ENCODE assay signal across 26 mouse cellular contexts in genomic region chr11:116456234-116456633, GRCm38 (mm10). TPM values are rescaled to one million over a fixed set of nuclear protein-coding genes. Genes with fewer than 3 reads are reported as not detected.
DNase-seq lines count a peak whose midpoint lies in the region; ATAC-seq and TF ChIP-seq lines count a peak whose summit lies in the region.
"Had no signal": no experiment of that assay in that cellular context is flagged by ENCODE, and none has a peak within 500 bp of the region (broad histone marks: within the 10 kb centered on the region; RNA-seq: fewer than 3 reads in every experiment).

No protein-coding gene starts in this region.

- peak; percentile 27; the same call in 1 of the 2 replicates for ATAC-seq in kidney, embryonic 16.5 days (ENCODE audit: low FRiP score, low TSS enrichment)
- ATAC-seq in kidney, embryonic 15.5 days (replicated peaks; ENCODE audit: low FRiP score), result no peak
- ATAC-seq in erythroid progenitor cell, adult 5-6 weeks (replicated peaks; ENCODE audit: low FRiP score, poor library complexity, severe bottlenecking), result peak; percentile 72
- no peak for ATAC-seq in neural tube, embryonic 15.5 days (ENCODE audit: low FRiP score)
- ATAC-seq: forebrain, embryonic 14.5 days; forebrain, embryonic 16.5 days had no signal

- no peaks in the 10 kb centered on the region for H3K36me3 ChIP-seq in kidney, embryonic 16.5 days (ENCODE audit: insufficient read depth, low read length)
- no peaks in the 10 kb centered on the region for H3K36me3 ChIP-seq in kidney, embryonic 15.5 days
- no peaks in the 10 kb centered on the region for H3K36me3 ChIP-seq in small intestine, adult 2 months (ENCODE audit: control insufficient read depth, insufficient read depth, low read length)
- H3K36me3 ChIP-seq in neural tube, embryonic 15.5 days, result no peaks in the 10 kb centered on the region
- H3K36me3 ChIP-seq: embryonic facial prominence, embryonic 13.5 days; embryonic facial prominence, embryonic 15.5 days; forebrain, embryonic 10.5 days; forebrain, embryonic 12.5 days had no signal

- no peak overlapping the region for H3K4me3 ChIP-seq in kidney, embryonic 16.5 days (ENCODE audit: low read length)
- H3K4me3 ChIP-seq in kidney, embryonic 15.5 days (replicated peaks), result no peak overlapping the region
- no peak overlapping the region for H3K4me3 ChIP-seq in small intestine, adult 2 months (ENCODE audit: low read depth, low read length)
- H3K4me3 ChIP-seq in neural tube, embryonic 15.5 days (replicated peaks), result no peak overlapping the region
- H3K4me3 ChIP-seq: embryonic facial prominence, embryonic 13.5 days; embryonic facial prominence, embryonic 15.5 days; forebrain, embryonic 10.5 days; forebrain, embryonic 12.5 days had no signal

- H3K4me2 ChIP-seq in kidney, embryonic 16.5 days (replicated peaks; ENCODE audit: low read depth, low read length), result no peak overlapping the region
- no peak overlapping the region for H3K4me2 ChIP-seq in kidney, embryonic 15.5 days
- H3K4me2 ChIP-seq in neural tube, embryonic 15.5 days, result no peak overlapping the region
- H3K4me2 ChIP-seq: embryonic facial prominence, embryonic 13.5 days; embryonic facial prominence, embryonic 15.5 days; forebrain, embryonic 12.5 days had no signal

- no peaks in the 10 kb centered on the region for H3K4me1 ChIP-seq in kidney, embryonic 16.5 days (ENCODE audit: insufficient read depth, low read length)
- no peaks in the 10 kb centered on the region for H3K4me1 ChIP-seq in kidney, embryonic 15.5 days
- H3K4me1 ChIP-seq in small intestine, adult 2 months (ENCODE audit: control insufficient read depth, insufficient read depth, insufficient read length, low read length), result peaks cover 34% of the 10 kb centered on the region
- H3K4me1 ChIP-seq in neural tube, embryonic 15.5 days, result no peaks in the 10 kb centered on the region
- H3K4me1 ChIP-seq: embryonic facial prominence, embryonic 13.5 days; embryonic facial prominence, embryonic 15.5 days; forebrain, embryonic 12.5 days had no signal

- no peak overlapping the region for H3K9ac ChIP-seq in kidney, embryonic 16.5 days (replicated peaks; ENCODE audit: low read length)
- no peak overlapping the region for H3K9ac ChIP-seq in kidney, embryonic 15.5 days
- H3K9ac ChIP-seq in neural tube, embryonic 15.5 days (replicated peaks), result no peak overlapping the region
- H3K9ac ChIP-seq: embryonic facial prominence, embryonic 13.5 days; embryonic facial prominence, embryonic 15.5 days; forebrain, embryonic 12.5 days had no signal

- no peaks in the 10 kb centered on the region for H3K9me3 ChIP-seq in kidney, embryonic 16.5 days (ENCODE audit: low read length)
- H3K9me3 ChIP-seq in kidney, embryonic 15.5 days (replicated peaks), result no peaks in the 10 kb centered on the region
- no peaks in the 10 kb centered on the region for H3K9me3 ChIP-seq in neural tube, embryonic 15.5 days (replicated peaks)
- H3K9me3 ChIP-seq: embryonic facial prominence, embryonic 13.5 days; embryonic facial prominence, embryonic 15.5 days; forebrain, embryonic 10.5 days; forebrain, embryonic 12.5 days had no signal

- peak; percentile 59 for DNase-seq in 3134 (ENCODE audit: extremely low read depth, insufficient read length, low spot score)
- no peak for DNase-seq in spleen, adult 18-20 months
- DNase-seq: adrenal gland, adult 2 months; adrenal gland, postnatal 10 days; adrenal gland, postnatal 25 days; cerebellum, adult 11 months; cerebellum, adult 18-20 months; cerebellum, adult 8-10 months; cerebellum, adult 9-11 months; cerebellum, postnatal 14 days; cerebellum, postnatal 36 days; embryo, embryonic 11 days had no signal

- 86% methylated on average over 8 of the region's 8 CpGs for WGBS in kidney, embryonic 16.5 days
- WGBS in kidney, embryonic 15.5 days, result 77% methylated on average over 8 of the region's 8 CpGs
- WGBS in small intestine, adult 2 months, result 22% methylated on average over 8 of the region's 8 CpGs
- WGBS in neural tube, embryonic 15.5 days, result 92% methylated on average over 8 of the region's 8 CpGs

- H3K27me3 ChIP-seq in kidney, embryonic 16.5 days (ENCODE audit: insufficient read depth, low read length), result no peaks in the 10 kb centered on the region
- no peaks in the 10 kb centered on the region for H3K27me3 ChIP-seq in kidney, embryonic 15.5 days
- H3K27me3 ChIP-seq in small intestine, adult 2 months (ENCODE audit: control insufficient read depth, insufficient read depth, low read length), result no peaks in the 10 kb centered on the region
- H3K27me3 ChIP-seq in neural tube, embryonic 15.5 days (replicated peaks), result no peaks in the 10 kb centered on the region
- H3K27me3 ChIP-seq: embryonic facial prominence, embryonic 13.5 days; embryonic facial prominence, embryonic 15.5 days had no signal

- H3K27ac ChIP-seq in kidney, embryonic 16.5 days (ENCODE audit: low read length), result no peak overlapping the region
- no peak overlapping the region for H3K27ac ChIP-seq in kidney, embryonic 15.5 days
- peak overlapping the region; percentile 36; the same call in 1 of the 2 replicates for H3K27ac ChIP-seq in small intestine, adult 2 months (ENCODE audit: insufficient read depth, low read depth, low read length)
- no peak overlapping the region for H3K27ac ChIP-seq in neural tube, embryonic 15.5 days (replicated peaks)
- H3K27ac ChIP-seq: embryonic facial prominence, embryonic 13.5 days; embryonic facial prominence, embryonic 15.5 days; forebrain, embryonic 10.5 days; forebrain, embryonic 12.5 days had no signal

- TF ChIP-seq POLR2A in small intestine, adult 2 months (IDR thresholded peaks at IDR 0.05; ENCODE audit: low read depth, low read length), result no peak

- TF ChIP-seq CTCF in small intestine, adult 2 months (IDR thresholded peaks at IDR 0.05; ENCODE audit: extremely low read depth, insufficient read length, insufficient replicate concordance, low read depth, low read length), result no peak

RNA-seq across cellular contexts. Expression of gene Qrich2, which starts 9.8 kb away (rescaled TPM):
- 0.15 and 0.32 TPM in 2 replicates for polyA plus RNA-seq in kidney, embryonic 16.5 days (2015; fragmentation: Nextera tagmentation; extraction: Ambion mirVana)
- 0.14 and 0.30 TPM in 2 replicates for polyA plus RNA-seq in kidney, embryonic 15.5 days (2015; fragmentation: Nextera tagmentation; extraction: Ambion mirVana)
- not detected in 2 replicates for total RNA-seq in erythroid progenitor cell, adult 5-6 weeks (2015; ENCODE audit: low replicate concordance)
- not detected in 2 replicates for total RNA-seq in erythroid progenitor cell, adult 5-6 weeks (2017; ENCODE audit: low replicate concordance)
- polyA plus RNA-seq in small intestine, adult 2 months (2012; rRNA removed), result 0.01 and 0.13 TPM in 2 replicates
- polyA plus RNA-seq in neural tube, embryonic 15.5 days (2015; fragmentation: Nextera tagmentation; extraction: Ambion mirVana), result 0.15 TPM in 1 of 2 replicates, not detected in the other
- total RNA-seq: adrenal gland, adult 2 months; adrenal gland, postnatal 10 days; adrenal gland, postnatal 25 days; common myeloid progenitor, adult 5-6 weeks; MEL had no signal
- polyA plus RNA-seq: embryonic facial prominence, embryonic 11.5 days; forebrain, embryonic 12.5 days; forebrain, embryonic 14.5 days had no signal

RNA-seq across cellular contexts. Expression of gene Ubald2, which starts 22.3 kb away (rescaled TPM):
- 51.2 and 51.4 TPM in 2 replicates for polyA plus RNA-seq in kidney, embryonic 16.5 days (2015; fragmentation: Nextera tagmentation; extraction: Ambion mirVana)
- 45.7 and 58.1 TPM in 2 replicates for polyA plus RNA-seq in kidney, embryonic 15.5 days (2015; fragmentation: Nextera tagmentation; extraction: Ambion mirVana)
- 153 and 187 TPM in 2 replicates for total RNA-seq in erythroid progenitor cell, adult 5-6 weeks (2015; ENCODE audit: low replicate concordance)
- 47.2 and 63.3 TPM in 2 replicates for total RNA-seq in erythroid progenitor cell, adult 5-6 weeks (2017; ENCODE audit: low replicate concordance)
- 192 and 574 TPM in 2 replicates for polyA plus RNA-seq in small intestine, adult 2 months (2012; rRNA removed)
- 33.9 and 39.2 TPM in 2 replicates for polyA plus RNA-seq in neural tube, embryonic 15.5 days (2015; fragmentation: Nextera tagmentation; extraction: Ambion mirVana)

RNA-seq across cellular contexts. Expression of gene Prpsap1, which starts 37.8 kb away (rescaled TPM):
- polyA plus RNA-seq in kidney, embryonic 16.5 days (2015; fragmentation: Nextera tagmentation; extraction: Ambion mirVana), result 217 and 226 TPM in 2 replicates
- 196 and 208 TPM in 2 replicates for polyA plus RNA-seq in kidney, embryonic 15.5 days (2015; fragmentation: Nextera tagmentation; extraction: Ambion mirVana)
- total RNA-seq in erythroid progenitor cell, adult 5-6 weeks (2015; ENCODE audit: low replicate concordance), result 10.8 and 15.9 TPM in 2 replicates
- total RNA-seq in erythroid progenitor cell, adult 5-6 weeks (2017; ENCODE audit: low replicate concordance), result 9.5 and 12.0 TPM in 2 replicates
- polyA plus RNA-seq in small intestine, adult 2 months (2012; rRNA removed), result 209 and 451 TPM in 2 replicates
- polyA plus RNA-seq in neural tube, embryonic 15.5 days (2015; fragmentation: Nextera tagmentation; extraction: Ambion mirVana), result 173 and 184 TPM in 2 replicates

RNA-seq across cellular contexts. Expression of gene Rnf157, which starts 43.4 kb away (rescaled TPM):
- polyA plus RNA-seq in kidney, embryonic 16.5 days (2015; fragmentation: Nextera tagmentation; extraction: Ambion mirVana), result 6.1 and 6.8 TPM in 2 replicates
- polyA plus RNA-seq in kidney, embryonic 15.5 days (2015; fragmentation: Nextera tagmentation; extraction: Ambion mirVana), result 12.4 and 12.5 TPM in 2 replicates
- 5.8 and 11.7 TPM in 2 replicates for total RNA-seq in erythroid progenitor cell, adult 5-6 weeks (2015; ENCODE audit: low replicate concordance)
- total RNA-seq in erythroid progenitor cell, adult 5-6 weeks (2017; ENCODE audit: low replicate concordance), result 9.2 and 9.8 TPM in 2 replicates
- 1.4 and 2.3 TPM in 2 replicates for polyA plus RNA-seq in small intestine, adult 2 months (2012; rRNA removed)
- polyA plus RNA-seq in neural tube, embryonic 15.5 days (2015; fragmentation: Nextera tagmentation; extraction: Ambion mirVana), result 69.9 and 85.4 TPM in 2 replicates

Comparison
In these comparisons a context has a peak if more than half of its experiments do, and no peak if none do; other contexts are left out.
1. ATAC-seq: peak in kidney, embryonic 16.5 days (single experiment) and erythroid progenitor cell, adult 5-6 weeks (single experiment); none in kidney, embryonic 15.5 days (single experiment) and neural tube, embryonic 15.5 days (single experiment).